Mouse (Mus musculus) testis, adult 2 months (tissue): ENCODE results near the gene Il17rd. TPM values are rescaled to one million over a fixed set of nuclear protein-coding genes. Genes with fewer than 3 reads are reported as not detected.

ENCODE experiments used
- H3K27ac ChIP-seq: fragments of 200-500 bp; 2 replicates; pipeline ENCODE4 v1.5.1; 2012; ENCODE audit warnings: low read depth, low read length; ENCODE audit not compliant: control insufficient read depth, insufficient read depth
- H3K27me3 ChIP-seq: fragments of 200-500 bp; 2 replicates; pipeline ENCODE4 v1.6.1; 2012; ENCODE audit warnings: mild to moderate bottlenecking, low read length, moderate library complexity; ENCODE audit not compliant: control insufficient read depth, insufficient read depth
- H3K36me3 ChIP-seq: fragments of 200-500 bp; 2 replicates; pipeline ENCODE4 v1.6.1; 2012; ENCODE audit warnings: mild to moderate bottlenecking, low read length; ENCODE audit not compliant: control insufficient read depth, insufficient read depth
- H3K4me1 ChIP-seq: fragments of 200-500 bp; 2 replicates; pipeline ENCODE4 v1.6.1; 2012; ENCODE audit warnings: low read length; ENCODE audit not compliant: control insufficient read depth, insufficient read depth
- H3K4me3 ChIP-seq: fragments of 200-500 bp; 2 replicates; pipeline ENCODE4 v1.5.1; 2012; ENCODE audit warnings: low read depth, mild to moderate bottlenecking, low read length, moderate library complexity, mixed read lengths; ENCODE audit not compliant: control insufficient read depth
- CTCF ChIP-seq: fragments of 200-500 bp; IDR thresholded peaks from 2 replicates; pipeline ENCODE4 v1.5.1; 2012; ENCODE audit warnings: low read depth, mild to moderate bottlenecking, inconsistent platforms, low read length, moderate library complexity; ENCODE audit not compliant: control insufficient read depth, insufficient read depth, insufficient replicate concordance
- POLR2A ChIP-seq: fragments of 200-500 bp; IDR thresholded peaks from 2 replicates; pipeline ENCODE4 v1.6.1; 2012; ENCODE audit warnings: low read depth, mild to moderate bottlenecking, inconsistent platforms, low read length, moderate library complexity; ENCODE audit not compliant: control insufficient read depth
- polyA plus RNA-seq: library from polyadenylated mRNA; depleted of rRNA; stranded (reverse); fragments of >200 nt; gene quantifications from 2 replicates; pipeline ENCODE4 v1.2.3, GENCODE M21; 2012

The Il17rd gene
- polyA plus RNA-seq, 1 experiment: 5.4 TPM

GRCm38 (mm10) chr14:27011561-27011960 is 27.2 kb upstream of the Il17rd start:
- H3K4me3 ChIP-seq: no peak overlapping the region
- H3K4me1 ChIP-seq: no peaks in the 10 kb centered on the region
- H3K27me3 ChIP-seq: no peaks in the 10 kb centered on the region
- no peak overlapping the region for H3K27ac ChIP-seq
- TF ChIP-seq CTCF (no peak), POLR2A (no peak)
- H3K36me3 ChIP-seq: no peaks in the 10 kb centered on the region

GRCm38 (mm10) chr14:27013658-27014057 is 25.1 kb upstream of the Il17rd start:
- no peaks in the 10 kb centered on the region for H3K27me3 ChIP-seq
- TF ChIP-seq POLR2A: no peak
- H3K4me1 ChIP-seq: no peaks in the 10 kb centered on the region
- no peak overlapping the region for H3K27ac ChIP-seq
- no peak overlapping the region for H3K4me3 ChIP-seq
- no peaks in the 10 kb centered on the region for H3K36me3 ChIP-seq

- Histone ChIP-seq H3K27me3 (no peaks in the 10 kb centered on the region), H3K36me3 (no peaks in the 10 kb centered on the region)
- TF ChIP-seq POLR2A (no peak), CTCF (no peak)
Measured at GRCm38 (mm10) chr14:27017936-27018335, 20.8 kb upstream of the Il17rd start.

DNA sequence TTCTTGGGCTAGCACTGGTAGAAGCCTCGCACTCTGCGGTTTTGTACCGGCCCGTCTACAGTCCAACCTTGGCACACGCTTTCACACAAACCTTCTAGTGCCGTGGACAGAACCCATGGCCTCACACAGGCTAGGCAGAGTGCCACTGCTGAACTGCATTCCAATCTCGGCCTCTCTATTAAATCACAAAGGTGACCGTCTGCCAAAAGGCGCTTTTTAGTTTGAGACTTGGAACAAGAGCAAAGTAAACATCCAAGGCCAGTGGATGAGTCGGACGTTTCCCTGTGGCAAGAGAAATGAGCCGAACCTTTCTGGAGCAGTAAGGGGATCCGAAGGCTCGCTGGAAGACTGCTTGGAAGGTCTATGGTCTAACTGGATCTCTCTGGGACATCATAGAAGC is 18.9 kb upstream of the Il17rd start:
- TF ChIP-seq POLR2A (no peak), CTCF (no peak)
- H3K27me3 ChIP-seq: no peaks in the 10 kb centered on the region
- H3K4me3 ChIP-seq: no peak overlapping the region
- H3K27ac ChIP-seq: no peak overlapping the region
- H3K36me3 ChIP-seq: no peaks in the 10 kb centered on the region
- H3K4me1 ChIP-seq: peaks cover 2% of the 10 kb centered on the region

More at GRCm38 (mm10) chr14:27017936-27018335, 20.8 kb upstream of the Il17rd start:
- H3K27ac ChIP-seq: no peak overlapping the region
- peaks cover 2% of the 10 kb centered on the region for H3K4me1 ChIP-seq
- H3K4me3 ChIP-seq: no peak overlapping the region

GRCm38 (mm10) chr14:27022876-27023275 is 15.9 kb upstream of the Il17rd start:
- Histone ChIP-seq H3K4me1 (peaks cover 2% of the 10 kb centered on the region), H3K27ac (no peak overlapping the region), H3K27me3 (no peaks in the 10 kb centered on the region), H3K4me3 (no peak overlapping the region), H3K36me3 (no peaks in the 10 kb centered on the region)
- no peak for TF ChIP-seq POLR2A
- peak; percentile 96 for TF ChIP-seq CTCF

- Histone ChIP-seq H3K4me3 (no peak overlapping the region), H3K27ac (no peak overlapping the region), H3K36me3 (no peaks in the 10 kb centered on the region), H3K4me1 (peaks cover 2% of the 10 kb centered on the region), H3K27me3 (no peaks in the 10 kb centered on the region)
- no peak for TF ChIP-seq POLR2A
- TF ChIP-seq CTCF: no peak
Measured at GRCm38 (mm10) chr14:27024664-27025063, 14.1 kb upstream of the Il17rd start.

DNA sequence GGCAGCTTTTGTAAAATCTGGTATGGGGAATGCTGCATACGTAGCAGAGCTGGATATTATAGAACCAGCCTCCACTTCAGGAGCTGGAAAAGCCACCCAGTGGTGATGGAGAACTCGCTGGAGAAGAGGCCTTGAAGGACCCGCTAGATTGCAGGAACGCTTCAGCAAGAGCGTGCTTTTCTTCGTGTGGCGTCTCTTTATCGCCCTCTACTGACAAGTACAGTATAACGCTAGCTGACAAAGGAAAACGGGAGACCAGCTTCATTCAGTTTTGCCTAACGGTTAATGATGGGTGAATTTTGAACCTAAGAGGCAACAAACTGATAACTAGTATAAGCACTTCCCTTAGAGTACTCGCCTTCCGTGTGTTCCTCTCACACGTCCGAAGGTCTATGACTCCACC is 9.0 kb upstream of the Il17rd start:
- no peaks in the 10 kb centered on the region for H3K36me3 ChIP-seq
- H3K4me3 ChIP-seq: no peak overlapping the region
- H3K27me3 ChIP-seq: no peaks in the 10 kb centered on the region
- no peaks in the 10 kb centered on the region for H3K4me1 ChIP-seq
- no peak overlapping the region for H3K27ac ChIP-seq
- TF ChIP-seq CTCF (peak; percentile 44; the same call in 1 of the 2 replicates), POLR2A (no peak)

DNA sequence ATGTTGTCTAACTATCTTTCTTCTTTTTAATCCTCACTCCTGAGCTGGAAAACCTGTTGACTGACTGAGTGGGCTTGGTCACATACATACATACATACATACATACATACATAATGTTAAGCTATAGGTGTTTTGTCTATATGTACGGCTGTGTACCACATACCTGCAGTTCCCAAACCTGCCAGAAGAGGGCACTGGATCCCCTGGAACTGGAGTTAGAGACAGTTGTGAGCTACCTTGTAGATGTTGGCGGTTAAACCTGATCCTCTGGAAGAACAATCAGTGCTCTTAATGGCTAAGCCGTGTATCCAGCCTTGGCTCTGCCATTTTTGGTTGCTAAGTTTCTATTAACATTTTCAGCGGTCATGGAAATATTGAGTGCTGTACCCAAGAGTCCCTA is 7.6 kb upstream of the Il17rd start:
- H3K27me3 ChIP-seq: no peaks in the 10 kb centered on the region
- H3K27ac ChIP-seq: peak overlapping the region; percentile 46; the same call in 1 of the 2 replicates
- H3K36me3 ChIP-seq: no peaks in the 10 kb centered on the region
- H3K4me1 ChIP-seq: no peaks in the 10 kb centered on the region
- no peak for TF ChIP-seq POLR2A
- TF ChIP-seq CTCF: peak; percentile 44; the same call in 1 of the 2 replicates
- H3K4me3 ChIP-seq: no peak overlapping the region
